Mouse (Mus musculus) limb, embryonic 10.5 days (tissue): ENCODE data around the gene Uchl4. TPM values are rescaled to one million over a fixed set of nuclear protein-coding genes. Genes with fewer than 3 reads are reported as not detected.
"Not testable (repeated sequence)": the region's sequence is repeated elsewhere in the genome, so short reads cannot be mapped to it uniquely, and the experiment has no call there.

Source experiments
- DNase-seq: peaks from one replicate; pipeline ENCODE4 v3.0.0-alpha.2; 2017; ENCODE audit warnings: low spot score
- H3K27ac ChIP-seq: fragments of 300-500 bp; sonication (generic); 2 replicates; pipeline ENCODE4 v1.5.1; 2016; ENCODE audit warnings: mild to moderate bottlenecking
- H3K27me3 ChIP-seq: fragments of 300-500 bp; sonication (generic); 2 replicates; pipeline ENCODE4 v1.6.1; 2016; ENCODE audit warnings: low read depth, mild to moderate bottlenecking; ENCODE audit not compliant: poor library complexity, severe bottlenecking
- H3K36me3 ChIP-seq: fragments of 300-500 bp; sonication (generic); 2 replicates; pipeline ENCODE4 v1.6.1; 2016; ENCODE audit warnings: mild to moderate bottlenecking, moderate library complexity
- H3K4me1 ChIP-seq: fragments of 300-500 bp; sonication (generic); 2 replicates; pipeline ENCODE4 v1.6.1; 2016
- H3K4me3 ChIP-seq: fragments of 300-500 bp; sonication (generic); 2 replicates; pipeline ENCODE4 v1.5.1; 2016; ENCODE audit warnings: mild to moderate bottlenecking, moderate library complexity
- H3K9me3 ChIP-seq: fragments of 300-500 bp; sonication (generic); replicated peaks from 2 replicates; pipeline ENCODE4 v1.6.1; 2016; ENCODE audit warnings: mild to moderate bottlenecking
- WGBS: fragments of 180-500 bp; shearing (Covaris S2); methylation state at CpG from one replicate; pipeline ENCODE4 v1.1.7; 2016; 5-methylcytosine and 5-hydroxymethylcytosine counted together
- polyA plus RNA-seq: library from polyadenylated mRNA; unstranded; fragments of >200 nt; fragmentation: Nextera tagmentation; extraction: Ambion mirVana; gene quantifications from 2 replicates; pipeline ENCODE4 v1.2.1, GENCODE M21; 2016

Uchl4 gene
- polyA plus RNA-seq = 3.5 and 3.7 TPM in 2 replicates

- no peak for DNase-seq
- peaks cover 7% of the 10 kb centered on the region for H3K36me3 ChIP-seq
- H3K4me3 ChIP-seq = no peak within 1 kb of the TSS
- no peaks in the 10 kb centered on the region for H3K27me3 ChIP-seq
- H3K27ac ChIP-seq = no peak within 1 kb of the TSS
- H3K4me1 ChIP-seq = peaks cover 28% of the 10 kb centered on the region
- 83% methylated on average over 8 of the region's 8 CpGs for WGBS
- no peaks in the 10 kb centered on the region for H3K9me3 ChIP-seq
Observed at GRCm38 (mm10) chr9:64234768-64235435, at the start of gene Uchl4. TSS of gene Uchl4 (plus strand) at chr9:64235201.

- Histone ChIP-seq H3K27me3 (no peaks in the 10 kb centered on the region), H3K9me3 (no peaks in the 10 kb centered on the region), H3K27ac (no peak overlapping the region), H3K4me3 (no peak overlapping the region), H3K4me1 (no peaks in the 10 kb centered on the region), H3K36me3 (peaks cover 75% of the 10 kb centered on the region)
- DNase-seq = no peak
- WGBS = 93% methylated on average over 1 of the region's 1 CpGs
Observed at GRCm38 (mm10) chr9:64193879-64194278, 41.1 kb upstream of the Uchl4 start.

GRCm38 (mm10) chr9:64195554-64195953, 39.4 kb upstream of the Uchl4 start:
- WGBS = 90% methylated on average over 4 of the region's 4 CpGs
- Histone ChIP-seq H3K4me1 (no peaks in the 10 kb centered on the region), H3K36me3 (peaks cover 73% of the 10 kb centered on the region), H3K27ac (no peak overlapping the region), H3K27me3 (no peaks in the 10 kb centered on the region), H3K4me3 (no peak overlapping the region), H3K9me3 (no peaks in the 10 kb centered on the region)
- no peak for DNase-seq

GRCm38 (mm10) chr9:64197524-64197923, 37.5 kb upstream of the Uchl4 start:
- H3K9me3 ChIP-seq = no peaks in the 10 kb centered on the region
- H3K36me3 ChIP-seq = peaks cover 73% of the 10 kb centered on the region
- no peaks in the 10 kb centered on the region for H3K4me1 ChIP-seq
- 87% methylated on average over 8 of the region's 8 CpGs for WGBS
- H3K27ac ChIP-seq = no peak overlapping the region
- no peaks in the 10 kb centered on the region for H3K27me3 ChIP-seq
- H3K4me3 ChIP-seq = no peak overlapping the region
- DNase-seq = no peak

GRCm38 (mm10) chr9:64198068-64198762, 36.8 kb upstream of the Uchl4 start:
- Histone ChIP-seq H3K27ac (no peak overlapping the region), H3K27me3 (no peaks in the 10 kb centered on the region), H3K4me3 (no peak overlapping the region), H3K4me1 (no peaks in the 10 kb centered on the region), H3K36me3 (peaks cover 73% of the 10 kb centered on the region), H3K9me3 (no peaks in the 10 kb centered on the region)
- no peak for DNase-seq
- 91% methylated on average over 5 of the region's 5 CpGs for WGBS

- H3K4me3 ChIP-seq, H3K27me3 ChIP-seq, H3K4me1 ChIP-seq, H3K27ac ChIP-seq, DNase-seq, H3K9me3 ChIP-seq: not testable (repeated sequence)
- WGBS = 91% methylated on average over 7 of the region's 7 CpGs
- H3K36me3 ChIP-seq = peaks cover 73% of the 10 kb centered on the region
Observed at GRCm38 (mm10) chr9:64198763-64199418, 36.1 kb upstream of the Uchl4 start.

- no peak overlapping the region for H3K27ac ChIP-seq
- peaks cover 74% of the 10 kb centered on the region for H3K36me3 ChIP-seq
- H3K27me3 ChIP-seq = no peaks in the 10 kb centered on the region
- H3K9me3 ChIP-seq = no peaks in the 10 kb centered on the region
- 91% methylated on average over 2 of the region's 2 CpGs for WGBS
- H3K4me3 ChIP-seq = no peak overlapping the region
- no peak for DNase-seq
- H3K4me1 ChIP-seq = no peaks in the 10 kb centered on the region
Observed at GRCm38 (mm10) chr9:64199897-64200296, 35.1 kb upstream of the Uchl4 start.

GRCm38 (mm10) chr9:64202331-64202730, 32.7 kb upstream of the Uchl4 start:
- Histone ChIP-seq H3K36me3 (peaks cover 82% of the 10 kb centered on the region), H3K27ac (no peak overlapping the region), H3K9me3 (no peaks in the 10 kb centered on the region), H3K4me1 (no peaks in the 10 kb centered on the region), H3K27me3 (no peaks in the 10 kb centered on the region), H3K4me3 (no peak overlapping the region)
- no peak for DNase-seq

GRCm38 (mm10) chr9:64202866-64203265, 32.1 kb upstream of the Uchl4 start:
- DNase-seq = no peak
- Histone ChIP-seq H3K4me3 (no peak overlapping the region), H3K4me1 (no peaks in the 10 kb centered on the region), H3K27me3 (no peaks in the 10 kb centered on the region), H3K27ac (no peak overlapping the region), H3K9me3 (no peaks in the 10 kb centered on the region), H3K36me3 (peaks cover 85% of the 10 kb centered on the region)

GRCm38 (mm10) chr9:64207509-64208084, 27.4 kb upstream of the Uchl4 start:
- H3K9me3 ChIP-seq = no peaks in the 10 kb centered on the region
- H3K27me3 ChIP-seq = no peaks in the 10 kb centered on the region
- no peaks in the 10 kb centered on the region for H3K4me1 ChIP-seq
- 88% methylated on average over 3 of the region's 3 CpGs for WGBS
- H3K36me3 ChIP-seq = peaks cover 92% of the 10 kb centered on the region
- no peak for DNase-seq
- no peak overlapping the region for H3K27ac ChIP-seq
- no peak overlapping the region for H3K4me3 ChIP-seq

GRCm38 (mm10) chr9:64214452-64214851, 20.5 kb upstream of the Uchl4 start:
- peaks cover 42% of the 10 kb centered on the region for H3K36me3 ChIP-seq
- H3K4me3 ChIP-seq = no peak overlapping the region
- 87% methylated on average over 17 of the region's 17 CpGs for WGBS
- DNase-seq = no peak
- no peak overlapping the region for H3K27ac ChIP-seq
- peaks cover 3% of the 10 kb centered on the region; the same call in 1 of the 2 replicates for H3K4me1 ChIP-seq
- H3K9me3 ChIP-seq = no peaks in the 10 kb centered on the region
- H3K27me3 ChIP-seq = no peaks in the 10 kb centered on the region

GRCm38 (mm10) chr9:64216090-64216489, 18.9 kb upstream of the Uchl4 start:
- no peak for DNase-seq
- Histone ChIP-seq H3K27ac (no peak overlapping the region), H3K4me1 (peaks cover 12% of the 10 kb centered on the region), H3K27me3 (no peaks in the 10 kb centered on the region), H3K4me3 (no peak overlapping the region), H3K36me3 (peaks cover 27% of the 10 kb centered on the region), H3K9me3 (no peaks in the 10 kb centered on the region)
- WGBS = 68% methylated on average over 4 of the region's 4 CpGs

GRCm38 (mm10) chr9:64216641-64217040, 18.4 kb upstream of the Uchl4 start:
- 95% methylated on average over 2 of the region's 2 CpGs for WGBS
- H3K4me1 ChIP-seq = peaks cover 12% of the 10 kb centered on the region

More at GRCm38 (mm10) chr9:64216641-64217040, 18.4 kb upstream of the Uchl4 start:
- H3K36me3 ChIP-seq = peaks cover 22% of the 10 kb centered on the region
- no peaks in the 10 kb centered on the region for H3K9me3 ChIP-seq
- H3K27ac ChIP-seq = no peak overlapping the region
- DNase-seq = no peak
- H3K4me3 ChIP-seq = no peak overlapping the region
- H3K27me3 ChIP-seq = no peaks in the 10 kb centered on the region
